Mouse (Mus musculus) embryonic fibroblast, embryonic 13.5 days (primary cell): Measurements from ENCODE around the gene Slc43a2.

Experiments used
- CTCF ChIP-seq: IDR thresholded peaks from 2 replicates; pipeline ENCODE4 v1.5.1; 2011; ENCODE audit warnings: mild to moderate bottlenecking, control low read depth, low read length, moderate library complexity, borderline replicate concordance; ENCODE audit not compliant: insufficient read depth
- POLR2A ChIP-seq: IDR thresholded peaks from 2 replicates; pipeline ENCODE4 v1.6.1; 2011; ENCODE audit warnings: low read depth, mild to moderate bottlenecking, control low read depth, low read length, moderate library complexity

DNA sequence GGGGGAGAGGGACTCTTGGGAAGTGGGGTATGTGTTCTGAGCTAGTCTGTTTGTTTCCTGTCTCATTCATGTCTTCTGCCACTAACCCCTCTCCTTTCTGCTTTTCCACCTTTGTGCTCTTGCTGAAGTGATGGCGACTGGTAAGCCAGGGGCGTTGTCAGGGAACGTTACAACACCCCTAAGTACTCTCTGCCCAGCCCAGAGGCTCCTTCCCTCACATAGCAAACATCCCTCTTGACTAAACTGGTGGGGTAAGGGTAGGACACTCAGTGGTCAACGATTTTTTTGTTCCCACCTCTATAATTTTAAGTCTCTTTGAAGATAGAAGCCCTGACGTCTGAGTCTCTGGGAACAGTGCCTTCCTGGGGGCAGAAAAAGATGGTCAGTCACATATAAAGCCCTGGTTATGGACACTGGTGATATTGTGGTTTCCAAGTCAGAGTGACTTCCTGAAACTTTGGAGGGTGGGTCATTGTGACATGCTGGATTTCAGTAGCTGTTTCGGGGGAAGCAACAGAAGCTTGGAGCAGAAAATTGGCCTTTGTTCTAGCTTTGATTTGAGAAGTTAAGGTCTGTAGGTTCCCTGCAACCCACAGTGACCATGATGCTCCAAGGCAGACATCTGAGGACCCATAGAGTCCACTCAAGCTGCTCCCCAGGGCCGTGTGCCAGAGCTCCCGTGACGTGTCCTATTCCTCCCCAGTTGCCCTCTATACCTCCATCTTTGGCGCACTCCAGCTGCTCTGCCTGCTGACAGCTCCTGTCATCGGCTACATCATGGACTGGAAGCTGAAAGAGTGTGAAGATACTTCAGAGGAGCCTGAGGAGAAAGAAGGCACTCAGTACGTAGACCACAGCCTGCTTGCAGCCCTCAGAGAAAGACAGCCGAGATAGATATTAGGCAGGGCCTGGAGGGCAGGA is 35.0 kb downstream of the Slc43a2 start:
- TF ChIP-seq CTCF, result no peak
- TF ChIP-seq POLR2A, result no peak
